Mouse (Mus musculus): ENCODE results near the gene Olfr1467. TPM values are rescaled to one million over a fixed set of nuclear protein-coding genes. Genes with fewer than 3 reads are reported as not detected.

Gene Olfr1467
- not detected for total RNA-seq (2021)
- long read RNA-seq, experiment 1: 0 reads
- long read RNA-seq, experiment 2: 0 reads

- no peak for TF ChIP-seq CTCF (IDR thresholded peaks at IDR 0.05)
- H3K27ac ChIP-seq: no peak within 1 kb of the TSS
- H3K4me3 ChIP-seq: no peak within 1 kb of the TSS
- intact Hi-C loops (cut with DNase I): no loop called here
- no peak for DNase-seq
Observed at GRCm38 (mm10) chr19:13361936-13362335, at the start of gene Olfr1467. Gene Olfr1467, plus strand, starts transcription at chr19:13362236.

GRCm38 (mm10) chr19:13315441-13315840, 46.6 kb upstream of the Olfr1467 start, which contains the start of gene Olfr1465:
Gene Olfr1465, minus strand, starts transcription at chr19:13315541.
- intact Hi-C loops (cut with DNase I): loop anchor here (5.0 kb wide), 1 partner anchor 33 kb away; no protein-coding TSS in a partner anchor
- TF ChIP-seq CTCF (IDR thresholded peaks at IDR 0.05): no peak
- DNase-seq: no peak
- Histone ChIP-seq H3K27ac (no peak within 1 kb of the TSS), H3K4me3 (no peak within 1 kb of the TSS)

GRCm38 (mm10) chr19:13338562-13338961, 23.5 kb upstream of the Olfr1467 start, which contains the start of gene Olfr1466:
Gene Olfr1466, plus strand, starts transcription at chr19:13338862.
- intact Hi-C loops (cut with DNase I): no loop called here
- Histone ChIP-seq H3K27ac (no peak within 1 kb of the TSS), H3K4me3 (no peak within 1 kb of the TSS)
- TF ChIP-seq CTCF (IDR thresholded peaks at IDR 0.05): no peak
- DNase-seq: no peak

GRCm38 (mm10) chr19:13407549-13407948, 45.5 kb downstream of the Olfr1467 start, which contains the start of gene Olfr1469:
Gene Olfr1469, plus strand, starts transcription at chr19:13407849.
- H3K4me3 ChIP-seq: no peak within 1 kb of the TSS
- no peak within 1 kb of the TSS for H3K27ac ChIP-seq
- no peak for TF ChIP-seq CTCF (IDR thresholded peaks at IDR 0.05)
- intact Hi-C loops (cut with DNase I): no loop called here
- no peak for DNase-seq

Other genes starting within 250 kb of the Olfr1467 start
- not detected for gene Olfr1459, start 212.7 kb upstream of the Olfr1467 start, total RNA-seq (2021)
- not detected for gene Olfr1461, start 199.2 kb upstream of the Olfr1467 start, total RNA-seq (2021)
- not detected for gene Olfr1462, start 176.5 kb upstream of the Olfr1467 start, total RNA-seq (2021)
- not detected for gene Olfr1463, start 130.9 kb upstream of the Olfr1467 start, total RNA-seq (2021)
- not detected for gene Olfr1465, start 46.7 kb upstream of the Olfr1467 start, total RNA-seq (2021)
- not detected for gene Olfr1466, start 23.4 kb upstream of the Olfr1467 start, total RNA-seq (2021)
- not detected for gene Olfr1469, start 45.6 kb downstream of the Olfr1467 start, total RNA-seq (2021)
- not detected for gene Olfr1471, start 81.2 kb downstream of the Olfr1467 start, total RNA-seq (2021)
- gene Olfr1472, start 93.8 kb downstream of the Olfr1467 start, total RNA-seq (2021): not detected
- gene Olfr1474, start 107.3 kb downstream of the Olfr1467 start, total RNA-seq (2021): not detected
- not detected for gene Olfr1475, start 118.0 kb downstream of the Olfr1467 start, total RNA-seq (2021)
- not detected for gene Olfr1477, start 138.3 kb downstream of the Olfr1467 start, total RNA-seq (2021)
- gene Olfr1480, start 165.7 kb downstream of the Olfr1467 start, total RNA-seq (2021): not detected
- gene Olfr1484, start 221.3 kb downstream of the Olfr1467 start, total RNA-seq (2021): not detected

Measured in gastrocnemius, adult 2 months (tissue).